Mouse (Mus musculus): ENCODE results near the gene Epop. TPM values are rescaled to one million over a fixed set of nuclear protein-coding genes. Genes with fewer than 3 reads are reported as not detected.
"Not testable (repeated sequence)": the region's sequence is repeated elsewhere in the genome, so short reads cannot be mapped to it uniquely, and the experiment has no call there.

Gene Epop
- polyA plus RNA-seq, 1 experiment from 2014 or later: 0.43 TPM

DNA sequence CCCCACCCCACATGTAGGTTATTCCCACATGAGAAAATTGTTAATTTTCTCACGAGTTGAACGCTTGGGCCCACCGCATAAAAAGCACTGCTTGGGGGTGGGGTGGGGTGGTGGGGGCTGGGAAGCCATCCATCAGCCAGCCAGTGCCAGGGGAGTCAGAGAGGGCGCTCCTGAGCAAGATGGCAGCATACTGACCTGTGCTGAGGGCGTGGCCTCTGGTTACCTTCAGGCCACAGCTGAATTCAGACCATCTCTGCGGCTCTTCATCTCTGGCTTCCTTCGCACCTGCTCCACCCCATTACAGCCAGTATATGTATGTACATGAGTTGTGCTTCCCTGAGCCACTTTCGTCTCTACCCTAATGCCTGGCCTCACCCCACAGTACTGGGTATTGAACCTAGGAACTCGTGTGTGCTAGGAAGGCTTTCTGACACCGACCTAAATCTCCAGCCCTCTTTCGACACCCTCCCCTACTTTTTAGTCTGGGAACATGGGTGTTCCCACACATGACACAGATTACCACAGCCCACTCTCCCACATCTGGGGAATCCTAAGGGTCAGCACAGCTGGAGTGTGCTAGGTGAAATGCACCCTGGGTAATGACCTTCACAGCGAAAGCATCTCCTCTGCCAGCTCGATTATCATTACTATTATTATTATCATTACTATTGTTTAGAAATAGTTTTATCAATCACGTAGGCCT lies 26.9 kb upstream of the Epop start:
- WGBS (ENCODE audit: missing documents): 90% methylated on average over 13 of the region's 14 CpGs
- H3K36me3 ChIP-seq (ENCODE audit: inconsistent target): peaks cover 15% of the 10 kb centered on the region; the same call in 1 of the 2 replicates

DNA sequence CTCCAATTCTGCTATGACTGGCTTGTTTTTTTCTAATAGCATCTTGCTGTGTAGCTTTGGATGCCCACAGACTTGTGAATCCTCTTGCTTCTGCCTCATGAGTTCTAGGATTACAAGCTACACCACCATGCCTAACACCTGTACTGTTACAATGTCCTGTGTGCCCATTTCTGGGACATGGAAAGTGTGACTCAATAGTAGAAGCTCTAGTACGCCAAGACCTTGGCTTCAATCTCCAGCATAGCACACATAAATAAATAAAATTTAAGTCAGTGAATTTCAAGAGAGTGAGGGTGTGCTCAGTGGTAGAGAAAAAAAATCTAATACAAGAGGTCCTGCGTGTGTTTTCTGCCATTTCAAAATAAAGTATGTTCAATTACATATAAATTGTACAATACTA lies 24.7 kb upstream of the Epop start:
- Histone ChIP-seq H3K4me3 (ENCODE audit: inconsistent target) (no peak overlapping the region), H3K36me3 (ENCODE audit: inconsistent target) (peaks cover 15% of the 10 kb centered on the region; the same call in 1 of the 2 replicates), H3K27ac (no peak overlapping the region), H3K79me2 (ENCODE audit: inconsistent target) (peaks cover 27% of the 10 kb centered on the region)
- 92% methylated on average over 2 of the region's 2 CpGs for WGBS (ENCODE audit: missing documents)

More for the DNA sequence above, 26.9 kb upstream of the Epop start:
- Histone ChIP-seq H3K27ac (no peak overlapping the region), H3K79me2 (ENCODE audit: inconsistent target) (peaks cover 27% of the 10 kb centered on the region), H3K4me3 (ENCODE audit: inconsistent target) (no peak overlapping the region)

DNA sequence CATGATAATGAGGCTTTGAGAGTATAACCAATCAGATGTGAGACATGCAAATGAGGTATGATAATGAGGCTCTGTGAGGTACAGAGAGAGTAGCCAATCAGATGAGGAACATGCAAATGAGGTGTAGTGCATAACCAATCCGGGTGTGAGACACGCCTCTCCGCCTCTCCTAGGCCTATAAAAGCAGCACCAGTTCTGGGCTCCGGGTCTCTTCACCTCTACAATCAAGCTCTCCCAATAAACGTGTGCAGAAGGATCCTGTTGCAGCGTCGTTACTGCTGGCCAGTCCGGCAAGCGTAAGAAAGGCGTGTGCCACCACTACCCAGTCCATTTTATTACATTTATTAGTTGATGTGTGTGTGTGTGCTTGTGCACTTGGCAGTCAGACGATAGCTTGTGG lies 23.9 kb upstream of the Epop start:
- not testable (repeated sequence) for H3K27ac ChIP-seq; H3K4me3 ChIP-seq (ENCODE audit: inconsistent target)
- WGBS (ENCODE audit: missing documents): 98% methylated on average over 8 of the region's 11 CpGs
- Histone ChIP-seq H3K79me2 (ENCODE audit: inconsistent target) (peaks cover 22% of the 10 kb centered on the region), H3K36me3 (ENCODE audit: inconsistent target) (peaks cover 15% of the 10 kb centered on the region; the same call in 1 of the 2 replicates)

DNA sequence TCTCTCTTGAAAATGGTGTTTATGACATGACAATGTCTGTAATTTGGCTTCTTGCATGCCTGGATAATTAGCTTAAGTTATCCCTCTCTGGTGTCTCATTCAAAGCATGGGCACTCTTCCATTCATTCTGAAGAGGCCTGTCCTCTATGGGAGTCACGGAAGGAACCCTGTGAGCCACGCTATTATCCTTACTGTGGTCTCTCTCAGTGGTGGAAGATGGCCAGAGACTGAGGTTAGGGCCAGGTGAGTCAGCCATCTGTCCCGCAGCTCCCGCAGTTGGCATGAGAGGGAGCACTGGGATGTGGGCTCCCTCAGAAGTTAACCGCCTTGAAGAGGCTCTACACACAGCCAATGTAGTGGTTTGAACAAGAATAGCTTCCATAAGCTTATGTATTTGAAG lies 20.8 kb upstream of the Epop start:
- H3K27ac ChIP-seq: no peak overlapping the region
- 73% methylated on average over 5 of the region's 5 CpGs for WGBS (ENCODE audit: missing documents)
- H3K4me3 ChIP-seq (ENCODE audit: inconsistent target): no peak overlapping the region
- peaks cover 1% of the 10 kb centered on the region; the same call in 1 of the 2 replicates for H3K36me3 ChIP-seq (ENCODE audit: inconsistent target)
- no peaks in the 10 kb centered on the region for H3K79me2 ChIP-seq (ENCODE audit: inconsistent target)

DNA sequence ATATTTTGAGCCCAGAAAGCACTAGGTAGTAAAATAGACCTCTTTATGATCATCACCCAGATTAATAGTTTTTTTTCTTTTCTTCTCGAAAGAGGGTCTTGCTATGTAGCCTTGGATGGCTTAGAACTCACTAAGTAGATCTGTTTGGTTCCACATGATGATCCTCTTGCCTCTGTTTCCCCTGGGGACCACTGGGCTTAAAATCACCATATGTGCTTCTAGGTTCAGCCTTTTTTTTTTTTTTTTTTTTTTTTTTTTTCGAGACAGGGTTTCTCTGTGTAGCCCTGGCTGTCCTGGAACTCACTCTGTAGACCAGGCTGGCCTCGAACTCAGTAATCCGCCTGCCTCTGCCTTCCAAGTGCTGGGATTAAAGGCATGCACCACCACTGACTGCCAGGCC lies 19.0 kb upstream of the Epop start:
- 92% methylated on average over 2 of the region's 4 CpGs for WGBS (ENCODE audit: missing documents)
- not testable (repeated sequence) for H3K36me3 ChIP-seq (ENCODE audit: inconsistent target); H3K27ac ChIP-seq

DNA sequence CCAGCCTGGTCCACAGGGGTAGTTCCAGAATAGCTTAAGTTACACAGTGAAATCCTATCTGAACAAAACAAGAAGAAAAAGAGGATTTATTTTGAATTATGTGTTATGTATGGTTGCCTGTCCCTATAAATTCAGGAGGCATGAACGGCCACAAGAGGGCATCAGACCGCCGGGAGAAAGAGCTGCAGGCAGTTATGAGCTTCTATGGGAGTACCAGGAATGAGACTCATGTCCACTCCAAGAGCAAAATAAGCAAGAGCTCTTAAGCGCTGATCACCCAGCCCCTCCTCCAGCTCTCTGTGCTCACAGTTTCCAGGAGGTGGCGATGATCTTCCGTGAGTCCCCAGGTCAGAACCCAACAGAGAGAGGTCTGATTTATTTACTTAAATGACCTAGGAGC lies 15.3 kb upstream of the Epop start:
- Histone ChIP-seq H3K27ac (no peak overlapping the region), H3K4me3 (ENCODE audit: inconsistent target) (no peak overlapping the region), H3K36me3 (ENCODE audit: inconsistent target) (no peaks in the 10 kb centered on the region), H3K79me2 (ENCODE audit: inconsistent target) (no peaks in the 10 kb centered on the region)
- 10% methylated on average over 6 of the region's 6 CpGs for WGBS (ENCODE audit: missing documents)

More for the DNA sequence above, 19.0 kb upstream of the Epop start:
- not testable (repeated sequence) for H3K79me2 ChIP-seq (ENCODE audit: inconsistent target); H3K4me3 ChIP-seq (ENCODE audit: inconsistent target)

DNA sequence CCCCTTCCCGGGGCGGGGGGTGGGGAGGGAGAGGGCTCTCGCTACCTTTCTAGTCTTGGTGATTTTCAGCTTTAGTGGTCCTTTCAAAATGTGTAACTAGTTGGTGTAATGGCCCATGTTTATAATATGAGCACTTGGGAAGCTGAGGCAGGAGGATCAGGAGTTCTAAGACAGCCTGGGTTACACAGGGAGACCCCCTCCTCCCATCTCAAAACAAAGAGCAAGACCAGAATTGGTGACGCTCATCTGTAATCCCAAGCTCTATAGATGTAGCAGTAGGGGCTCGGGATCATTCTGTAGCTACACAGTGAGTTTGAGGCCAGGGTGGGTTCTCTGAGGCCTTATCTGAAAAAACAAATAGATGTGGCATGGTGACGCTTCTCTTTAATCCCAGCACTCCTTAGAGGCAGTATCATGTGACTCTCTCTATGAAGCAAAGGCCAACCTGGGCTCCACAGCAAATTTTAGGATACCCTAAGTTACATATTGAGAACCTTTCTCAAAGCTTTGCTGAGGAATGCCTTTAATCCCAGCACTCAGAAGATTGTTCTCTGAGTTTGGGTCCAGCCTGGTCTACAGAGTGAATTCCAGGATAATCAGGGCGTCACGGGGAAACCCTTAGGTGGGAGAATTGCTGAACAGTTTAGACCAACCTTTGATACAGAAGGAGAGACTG lies 14.0 kb upstream of the Epop start:
- Histone ChIP-seq H3K36me3 (ENCODE audit: inconsistent target) (no peaks in the 10 kb centered on the region), H3K27ac (no peak overlapping the region), H3K4me3 (ENCODE audit: inconsistent target) (no peak overlapping the region), H3K79me2 (ENCODE audit: inconsistent target) (no peaks in the 10 kb centered on the region)
- 89% methylated on average over 8 of the region's 8 CpGs for WGBS (ENCODE audit: missing documents)

DNA sequence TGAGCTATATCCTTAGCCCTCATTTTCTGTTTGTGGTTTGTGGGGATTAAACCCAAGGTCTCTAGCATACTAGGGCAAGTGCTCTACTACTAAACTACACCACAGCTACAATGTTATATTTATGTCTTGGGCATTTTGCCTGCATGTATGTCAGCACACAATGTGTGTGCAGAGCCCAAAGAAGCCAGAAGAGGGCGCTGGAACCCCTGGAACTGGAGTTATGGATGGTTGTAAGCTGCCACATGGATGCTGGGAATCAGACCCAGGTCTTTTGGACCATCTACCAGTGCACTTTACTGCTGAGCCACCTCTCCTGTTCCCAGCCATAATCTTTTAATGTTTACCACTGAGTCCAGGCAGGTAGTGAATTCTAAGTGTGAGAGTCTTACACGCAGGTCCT lies 13.2 kb upstream of the Epop start:
- 64% methylated on average over 2 of the region's 2 CpGs for WGBS (ENCODE audit: missing documents)
- no peaks in the 10 kb centered on the region for H3K36me3 ChIP-seq (ENCODE audit: inconsistent target)
- H3K4me3 ChIP-seq (ENCODE audit: inconsistent target): no peak overlapping the region
- no peak overlapping the region for H3K27ac ChIP-seq
- H3K79me2 ChIP-seq (ENCODE audit: inconsistent target): no peaks in the 10 kb centered on the region

DNA sequence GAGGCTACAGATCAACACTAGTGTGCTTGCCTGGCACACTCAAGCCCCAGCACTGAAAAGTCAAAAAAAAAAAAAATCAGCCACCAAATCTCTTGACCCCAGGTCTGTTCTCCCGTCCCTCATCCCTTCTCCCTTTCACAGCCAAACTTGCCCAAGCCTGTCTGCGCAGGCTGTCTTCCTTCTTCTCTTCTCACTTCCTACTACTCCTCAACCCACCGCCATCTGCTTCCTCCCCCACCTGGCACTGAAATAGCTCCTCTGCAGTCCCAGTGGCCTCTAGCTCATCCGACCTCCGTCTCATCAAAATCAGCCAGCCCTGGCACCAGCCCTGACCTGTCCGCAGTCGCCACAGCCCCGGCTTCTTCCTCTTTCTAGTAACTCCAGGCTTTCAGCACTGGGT lies 12.2 kb upstream of the Epop start:
- WGBS (ENCODE audit: missing documents): 0% methylated on average over 4 of the region's 8 CpGs
- no peaks in the 10 kb centered on the region for H3K36me3 ChIP-seq (ENCODE audit: inconsistent target)
- no peak overlapping the region for H3K27ac ChIP-seq
- no peak overlapping the region for H3K4me3 ChIP-seq (ENCODE audit: inconsistent target)
- no peaks in the 10 kb centered on the region for H3K79me2 ChIP-seq (ENCODE audit: inconsistent target)

DNA sequence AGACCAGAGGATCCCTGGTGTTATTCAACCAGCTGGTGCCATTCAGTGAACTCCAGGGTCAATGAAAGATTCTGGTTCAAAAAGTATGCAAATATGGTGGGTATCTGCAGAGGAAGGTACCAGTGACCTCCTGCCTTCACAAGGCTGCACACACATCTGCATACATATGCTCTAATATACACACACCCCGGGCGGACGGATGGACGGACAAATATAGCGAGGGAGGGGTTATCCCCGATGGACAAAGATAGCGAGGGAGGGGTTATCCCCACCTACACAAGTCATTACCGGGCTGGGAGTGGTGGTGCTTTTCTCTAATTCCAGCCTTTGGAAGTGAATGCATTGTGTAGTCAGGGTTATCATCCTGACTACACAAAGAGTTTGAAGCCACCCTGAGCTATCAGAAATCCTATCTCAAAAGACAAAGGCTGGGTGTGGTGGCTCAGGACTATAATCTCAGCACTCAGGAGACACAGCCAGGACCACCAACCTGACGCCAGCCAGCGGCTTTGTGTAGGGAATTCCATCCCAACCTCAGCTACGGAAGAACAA lies 6.0 kb upstream of the Epop start:
- Histone ChIP-seq H3K79me2 (ENCODE audit: inconsistent target) (no peaks in the 10 kb centered on the region), H3K27ac (no peak overlapping the region), H3K36me3 (ENCODE audit: inconsistent target) (no peaks in the 10 kb centered on the region), H3K4me3 (ENCODE audit: inconsistent target) (no peak overlapping the region)
- 95% methylated on average over 11 of the region's 11 CpGs for WGBS (ENCODE audit: missing documents)

DNA sequence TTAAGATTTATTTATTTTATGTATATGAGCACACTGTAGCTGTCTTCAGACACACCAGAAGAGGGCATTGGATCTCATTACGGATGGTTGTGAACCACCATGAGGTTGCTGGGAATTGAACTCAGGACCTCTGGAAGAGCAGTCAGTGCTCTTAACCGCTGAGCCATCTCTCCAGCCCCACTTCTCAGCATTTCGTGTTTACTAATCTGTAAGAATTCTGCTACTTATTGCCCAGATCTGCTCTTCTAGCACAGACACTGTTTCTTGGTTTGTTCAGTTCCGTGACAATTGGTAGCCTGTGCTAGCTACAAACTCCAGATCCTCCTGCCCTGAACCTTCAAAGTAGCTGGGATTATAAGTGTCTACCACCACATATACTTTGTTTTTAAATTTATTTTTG lies 2.9 kb upstream of the Epop start:
- 84% methylated on average over 4 of the region's 4 CpGs for WGBS (ENCODE audit: missing documents)
- not testable (repeated sequence) for H3K36me3 ChIP-seq (ENCODE audit: inconsistent target); H3K27ac ChIP-seq; H3K4me3 ChIP-seq (ENCODE audit: inconsistent target); H3K79me2 ChIP-seq (ENCODE audit: inconsistent target)

DNA sequence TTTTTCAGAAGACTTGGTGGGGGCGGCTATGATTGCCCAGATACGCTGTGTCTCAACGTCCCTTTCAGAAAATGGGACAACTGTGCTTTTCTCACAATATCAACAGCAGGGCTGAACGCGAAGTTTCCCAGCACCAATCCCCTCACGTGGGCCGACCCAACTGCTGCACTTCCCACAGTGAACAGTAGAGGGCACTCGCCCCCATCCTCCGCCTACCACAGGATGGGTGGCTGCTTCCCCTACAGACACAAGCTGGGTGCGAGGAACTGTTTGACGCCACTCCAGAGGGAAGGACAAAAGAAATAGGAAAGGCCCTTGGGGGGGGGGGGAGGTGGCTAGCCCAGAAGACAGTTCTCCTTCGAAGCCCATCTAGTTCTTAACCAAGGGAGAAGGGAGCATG lies 2.4 kb upstream of the Epop start:
- WGBS (ENCODE audit: missing documents): 5% methylated on average over 12 of the region's 12 CpGs
- no peak overlapping the region for H3K27ac ChIP-seq
- H3K36me3 ChIP-seq (ENCODE audit: inconsistent target): no peaks in the 10 kb centered on the region
- H3K79me2 ChIP-seq (ENCODE audit: inconsistent target): no peaks in the 10 kb centered on the region
- no peak overlapping the region for H3K4me3 ChIP-seq (ENCODE audit: inconsistent target)

DNA sequence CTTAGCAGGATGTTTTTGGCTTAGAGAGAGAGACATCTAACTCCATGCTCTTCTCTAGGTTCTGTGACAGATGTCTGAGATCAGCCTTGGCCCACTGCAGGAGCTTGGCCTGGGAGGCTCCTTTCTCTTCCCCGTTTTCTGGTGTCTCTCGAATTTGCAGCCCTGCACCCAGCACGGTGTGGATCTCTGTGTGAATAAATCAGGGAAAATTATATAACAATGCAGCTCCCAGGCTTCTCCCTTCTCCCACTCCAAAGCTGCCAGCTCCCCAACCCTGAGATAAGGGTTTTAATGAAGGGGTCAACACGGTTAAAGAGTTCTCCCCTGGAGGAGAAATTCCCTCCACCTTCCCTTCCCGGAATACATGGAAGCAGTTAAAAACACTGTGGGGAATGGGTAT lies 2.0 kb upstream of the Epop start:
- Histone ChIP-seq H3K4me3 (ENCODE audit: inconsistent target) (no peak overlapping the region), H3K79me2 (ENCODE audit: inconsistent target) (no peaks in the 10 kb centered on the region), H3K27ac (no peak overlapping the region), H3K36me3 (ENCODE audit: inconsistent target) (no peaks in the 10 kb centered on the region)
- WGBS (ENCODE audit: missing documents): 21% methylated on average over 5 of the region's 5 CpGs

DNA sequence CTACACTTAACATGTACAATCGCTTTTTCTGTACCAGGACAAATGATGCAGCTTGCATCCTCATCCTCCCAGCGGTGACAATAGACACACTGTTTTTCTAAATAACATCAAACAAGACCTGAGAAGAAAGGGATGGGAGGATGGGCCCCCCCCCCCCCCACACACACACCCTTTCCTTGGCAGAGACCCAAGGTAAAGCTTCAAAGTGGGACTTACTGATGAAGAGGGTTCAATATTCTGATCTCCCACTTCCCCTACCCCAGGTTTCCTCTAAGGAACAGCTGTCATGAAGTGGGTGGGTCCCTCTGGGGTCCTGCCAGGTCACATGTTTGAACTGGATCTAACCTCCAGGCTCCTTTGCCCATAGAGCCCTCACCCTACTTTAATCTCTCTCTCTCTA lies 1.5 kb upstream of the Epop start:
- no peaks in the 10 kb centered on the region for H3K79me2 ChIP-seq (ENCODE audit: inconsistent target)
- 53% methylated on average over 2 of the region's 2 CpGs for WGBS (ENCODE audit: missing documents)

More for the DNA sequence above, 1.5 kb upstream of the Epop start:
- no peak overlapping the region for H3K4me3 ChIP-seq (ENCODE audit: inconsistent target)
- H3K36me3 ChIP-seq (ENCODE audit: inconsistent target): no peaks in the 10 kb centered on the region
- H3K27ac ChIP-seq: no peak overlapping the region
